Mouse (Mus musculus) cortical plate, adult 2 months (tissue): ENCODE measurements around the gene 1600014C10Rik.

Source experiments
- CTCF ChIP-seq: fragments of 200-500 bp; IDR thresholded peaks from 2 replicates; pipeline ENCODE4 v1.5.1; 2011; ENCODE audit warnings: mild to moderate bottlenecking, control low read depth, low read length; ENCODE audit not compliant: insufficient read depth; ENCODE audit errors: extremely low read depth
- POLR2A ChIP-seq: fragments of 200-500 bp; IDR thresholded peaks from 2 replicates; pipeline ENCODE4 v1.6.1; 2011; ENCODE audit warnings: mild to moderate bottlenecking, low read length, control low read depth; ENCODE audit not compliant: insufficient read depth; ENCODE audit errors: extremely low read depth

DNA sequence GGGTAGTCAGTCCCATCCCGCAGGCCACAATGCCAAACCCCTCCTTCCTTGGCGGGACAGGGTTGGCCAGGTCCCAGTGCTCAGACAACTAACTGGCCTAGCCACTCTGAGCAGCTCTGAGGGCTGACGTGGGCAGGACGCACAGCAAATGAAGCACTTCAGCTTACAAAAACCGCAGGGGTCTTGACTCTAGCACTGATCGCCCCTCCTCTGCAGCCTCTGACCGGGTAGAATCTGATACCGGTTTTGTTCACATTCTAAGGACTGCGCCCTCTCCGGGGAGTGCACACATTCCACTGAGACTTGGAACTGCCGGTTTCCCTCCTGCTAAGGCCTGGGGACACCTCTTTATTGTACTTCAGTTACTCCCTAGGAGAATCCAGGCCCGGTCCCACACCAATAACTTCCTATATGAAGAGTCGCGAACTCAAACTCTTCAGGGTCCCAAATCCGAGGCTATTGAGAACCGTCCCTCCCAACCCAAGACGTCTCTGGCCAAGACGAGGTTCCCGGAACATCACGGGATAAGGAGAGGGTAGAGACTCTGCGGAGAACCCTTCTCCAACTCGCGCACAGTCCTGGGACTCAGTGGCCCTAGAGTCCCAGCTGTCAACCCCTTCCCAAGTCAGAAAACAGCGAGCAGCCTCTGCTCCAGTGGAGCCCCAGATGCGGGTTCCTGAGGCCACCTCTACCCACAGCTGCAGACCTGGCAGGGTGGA, 44.3 kb downstream of the 1600014C10Rik start:
- TF ChIP-seq CTCF (no peak), POLR2A (0 out of 2 replicates have a peak, but pooled peaks have one; percentile 10)
